ENCODE assay signal across 11 mouse cellular contexts in the genomic region with DNA sequence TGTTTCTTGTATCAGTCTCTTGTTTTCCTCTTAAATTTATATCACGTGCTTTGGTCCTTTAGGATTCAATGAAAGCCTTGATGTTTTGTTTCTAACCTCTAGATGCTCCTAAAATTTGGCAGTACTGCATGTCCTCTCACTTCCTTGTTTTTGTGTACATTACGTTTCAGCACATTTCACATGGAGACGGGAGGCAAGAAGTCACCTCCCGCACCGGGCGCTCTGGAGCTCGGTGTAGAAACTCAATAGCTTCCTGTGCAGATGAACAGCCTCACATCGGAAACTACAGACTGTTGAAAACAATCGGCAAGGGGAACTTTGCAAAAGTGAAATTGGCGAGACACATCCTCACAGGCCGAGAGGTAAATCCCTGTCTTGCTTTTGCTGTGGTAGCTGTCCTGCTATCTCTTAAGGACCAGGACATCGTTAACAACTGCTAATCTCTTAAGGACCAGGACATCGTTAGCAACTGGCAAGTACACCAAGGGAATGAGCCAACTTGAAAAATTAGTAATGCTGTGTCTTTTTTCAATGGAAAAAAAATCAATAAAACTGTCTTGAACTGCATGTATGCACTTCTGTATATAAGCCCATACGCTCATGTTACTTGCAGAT. TPM values are rescaled to one million over a fixed set of nuclear protein-coding genes. Genes with fewer than 3 reads are reported as not detected.
DNase-seq lines count a peak whose midpoint lies in the region; ATAC-seq lines count a peak whose summit lies in the region.
"Had no signal": no experiment of that assay in that cellular context is flagged by ENCODE, and none has a peak within 500 bp of the region (broad histone marks: within the 10 kb centered on the region; RNA-seq: fewer than 3 reads in every experiment).

No protein-coding gene starts in this region.

- H3K9me3 ChIP-seq in forebrain, embryonic 11.5 days (ENCODE audit: control insufficient read depth, low read length): no peaks in the 10 kb centered on the region
- H3K9me3 ChIP-seq: midbrain, embryonic 12.5 days had no signal

- peak; percentile 59 for ATAC-seq in activated CD4-positive, CD25-positive, alpha-beta regulatory T cell, adult 4 months
- no peak for ATAC-seq in forebrain, embryonic 11.5 days (replicated peaks; ENCODE audit: low FRiP score)

- H3K4me2 ChIP-seq in forebrain, embryonic 11.5 days (ENCODE audit: low read depth, low read length, severe bottlenecking): no peak overlapping the region
- H3K4me2 ChIP-seq: midbrain, embryonic 12.5 days had no signal

- H3K27me3 ChIP-seq in forebrain, embryonic 11.5 days (ENCODE audit: control insufficient read depth, insufficient read depth, low read length): no peaks in the 10 kb centered on the region
- H3K27me3 ChIP-seq: midbrain, embryonic 12.5 days had no signal

- 89% methylated on average over 14 of the region's 14 CpGs for whole genome bisulfite sequencing in forebrain, embryonic 11.5 days

- DNase-seq in kidney, postnatal 14 days: peak; percentile 44
- DNase-seq in kidney, adult 18-20 months: no peak
- DNase-seq in heart, adult 9 months (ENCODE audit: low spot score in 2 of 2): peak; percentile 12 to 31
- peak; percentile 68 for DNase-seq in lung, postnatal 25 days (ENCODE audit: low spot score)
- no peak for DNase-seq in forebrain, embryonic 11.5 days (ENCODE audit: low spot score)
- DNase-seq in urinary bladder, adult 2 months (ENCODE audit: low spot score): no peak
- no peak for DNase-seq in testis, postnatal 10 days (ENCODE audit: low spot score)
- DNase-seq: cerebellum, adult 11-12 months; spleen, adult 18-20 months had no signal

- no peak overlapping the region for H3K4me3 ChIP-seq in forebrain, embryonic 11.5 days (ENCODE audit: low read depth, low read length)
- H3K4me3 ChIP-seq: midbrain, embryonic 12.5 days had no signal

- H3K27ac ChIP-seq in forebrain, embryonic 11.5 days (ENCODE audit: low read depth, low read length): no peak overlapping the region
- H3K27ac ChIP-seq: midbrain, embryonic 12.5 days had no signal

- H3K4me1 ChIP-seq in forebrain, embryonic 11.5 days (replicated peaks; ENCODE audit: control insufficient read depth, insufficient read depth, low read length): no peaks in the 10 kb centered on the region
- H3K4me1 ChIP-seq: midbrain, embryonic 12.5 days had no signal

- no peaks in the 10 kb centered on the region; the same call in 1 of the 2 replicates for H3K36me3 ChIP-seq in forebrain, embryonic 11.5 days (ENCODE audit: control insufficient read depth, insufficient read depth, low read length)

- no peak overlapping the region for H3K9ac ChIP-seq in forebrain, embryonic 11.5 days (ENCODE audit: low read length)
- H3K9ac ChIP-seq: midbrain, embryonic 12.5 days had no signal

RNA-seq across cellular contexts. Expression of a gene that starts 18.2 kb away (rescaled TPM):
- 10 to 100 TPM; 29.0 to 31.8 TPM for polyA plus RNA-seq in activated CD4-positive, CD25-positive, alpha-beta regulatory T cell, adult 4 months (2017; shearing (Covaris generic))
- polyA plus RNA-seq in forebrain, embryonic 11.5 days (2014; fragmentation: Nextera tagmentation; extraction: Ambion mirVana): 69.1 and 81.1 TPM in 2 replicates
- polyA plus RNA-seq in urinary bladder, adult 2 months (2012; rRNA removed): 56.1 and 59.8 TPM in 2 replicates

RNA-seq across cellular contexts. Expression of a gene that starts 54.7 kb away (rescaled TPM):
- polyA plus RNA-seq in activated CD4-positive, CD25-positive, alpha-beta regulatory T cell, adult 4 months (2017; shearing (Covaris generic)): 100 to 1,000 TPM; 177 to 194 TPM
- polyA plus RNA-seq in forebrain, embryonic 11.5 days (2014; fragmentation: Nextera tagmentation; extraction: Ambion mirVana): 673 and 736 TPM in 2 replicates
- 139 and 141 TPM in 2 replicates for polyA plus RNA-seq in urinary bladder, adult 2 months (2012; rRNA removed)

Comparison
In these comparisons a context has a peak if more than half of its experiments do, and no peak if none do; other contexts are left out.
1. DNase-seq: peak in kidney, postnatal 14 days (single experiment), heart, adult 9 months (2 of 2) and lung, postnatal 25 days (single experiment); none in kidney, adult 18-20 months (single experiment), forebrain, embryonic 11.5 days (single experiment), urinary bladder, adult 2 months (single experiment) and testis, postnatal 10 days (single experiment).